Mouse (Mus musculus) gastrocnemius, postnatal 14 days (tissue): Measurements from ENCODE around the gene Mfap2. TPM values are rescaled to one million over a fixed set of nuclear protein-coding genes. Genes with fewer than 3 reads are reported as not detected.

Experiments
- DNase-seq: peaks from one replicate; pipeline ENCODE4 v3.0.0; 2021; ENCODE audit warnings: mixed read lengths
- intact Hi-C: fragments of 180-260 bp; cut with DNase I; formaldehyde crosslinking; loops from one replicate; pipeline ENCODE4 v1.15.1; 2025; ENCODE audit warnings: low total_unique reads
- total RNA-seq, 2 experiments: library from RNA; stranded (reverse); gene quantifications; 2 replicates each; pipeline ENCODE4 v1.2.3; 2021

Gene Mfap2
- total RNA-seq, 2 experiments from 2014 or later = 33.9 to 47.3 TPM

GRCm38 (mm10) chr4:140986024-140986710 lies 24.1 kb upstream of the Mfap2 start:
- DNase-seq = no peak

GRCm38 (mm10) chr4:140986711-140987395 lies 23.4 kb upstream of the Mfap2 start, which contains the start of gene Atp13a2:
Gene Atp13a2, plus strand, starts transcription at chr4:140986873.
- peak; percentile 92 for DNase-seq
- intact Hi-C loops = no loop called here

More at GRCm38 (mm10) chr4:140986024-140986710, 24.1 kb upstream of the Mfap2 start:
- intact Hi-C loops = no loop called here

GRCm38 (mm10) chr4:140987476-140987875 lies 22.7 kb upstream of the Mfap2 start:
- intact Hi-C loops = no loop called here
- DNase-seq = no peak

GRCm38 (mm10) chr4:140988706-140989290 lies 21.4 kb upstream of the Mfap2 start:
- no peak for DNase-seq
- intact Hi-C loops = no loop called here

GRCm38 (mm10) chr4:140989447-140989846 lies 20.8 kb upstream of the Mfap2 start:
- intact Hi-C loops = no loop called here
- DNase-seq = no peak

GRCm38 (mm10) chr4:140992215-140992614 lies 18.0 kb upstream of the Mfap2 start:
- intact Hi-C loops = no loop called here
- DNase-seq = no peak

GRCm38 (mm10) chr4:140993846-140994245 lies 16.4 kb upstream of the Mfap2 start:
- intact Hi-C loops = no loop called here

GRCm38 (mm10) chr4:140995811-140996210 lies 14.4 kb upstream of the Mfap2 start:
- no peak for DNase-seq
- intact Hi-C loops = no loop called here

More at GRCm38 (mm10) chr4:140993846-140994245, 16.4 kb upstream of the Mfap2 start:
- DNase-seq = no peak

GRCm38 (mm10) chr4:140996812-140997211 lies 13.4 kb upstream of the Mfap2 start:
- intact Hi-C loops = no loop called here
- no peak for DNase-seq

- no peak for DNase-seq
- intact Hi-C loops = no loop called here
These were observed 4.2 kb upstream of the Mfap2 start for GRCm38 (mm10) chr4:141005983-141006382.

GRCm38 (mm10) chr4:141008028-141008427 lies 2.2 kb upstream of the Mfap2 start:
- intact Hi-C loops = no loop called here

GRCm38 (mm10) chr4:141010526-141010925 lies 308 bp downstream of the Mfap2 start:
- intact Hi-C loops = no loop called here
- peak; percentile 62 for DNase-seq

More at GRCm38 (mm10) chr4:141008028-141008427, 2.2 kb upstream of the Mfap2 start:
- DNase-seq = peak; percentile 68

- intact Hi-C loops = no loop called here
- DNase-seq = peak; percentile 54
These were observed 767 bp downstream of the Mfap2 start for GRCm38 (mm10) chr4:141010941-141011429.

- intact Hi-C loops = no loop called here
- DNase-seq = peak; percentile 62
These were observed 1.5 kb downstream of the Mfap2 start for GRCm38 (mm10) chr4:141011556-141012328.

- no peak for DNase-seq
- intact Hi-C loops = no loop called here
These were observed 2.3 kb downstream of the Mfap2 start for GRCm38 (mm10) chr4:141012558-141012957.

GRCm38 (mm10) chr4:141014114-141014513 lies 3.9 kb downstream of the Mfap2 start:
- intact Hi-C loops = no loop called here
- no peak for DNase-seq

GRCm38 (mm10) chr4:141014856-141015255 lies 4.6 kb downstream of the Mfap2 start:
- intact Hi-C loops = no loop called here

GRCm38 (mm10) chr4:141015356-141015755 lies 5.1 kb downstream of the Mfap2 start:
- intact Hi-C loops = no loop called here
- no peak for DNase-seq

More at GRCm38 (mm10) chr4:141014856-141015255, 4.6 kb downstream of the Mfap2 start:
- DNase-seq = no peak

- intact Hi-C loops = no loop called here
- DNase-seq = peak; percentile 62
These were observed 6.1 kb downstream of the Mfap2 start for GRCm38 (mm10) chr4:141016311-141016710.
